Mouse (Mus musculus) thymus, adult 2 months (tissue): Measurements from ENCODE around the gene Idh1.

Experiments used
- CTCF ChIP-seq: fragments of 200-500 bp; IDR thresholded peaks from 2 replicates; pipeline ENCODE4 v1.5.1; 2012; ENCODE audit warnings: mild to moderate bottlenecking, control low read depth, low read length, moderate library complexity, borderline replicate concordance; ENCODE audit not compliant: control insufficient read depth, poor library complexity, insufficient read depth; ENCODE audit errors: extremely low read depth
- POLR2A ChIP-seq: fragments of 200-500 bp; IDR thresholded peaks from 2 replicates; pipeline ENCODE4 v1.6.1; 2012; ENCODE audit warnings: mild to moderate bottlenecking, low read length, control low read depth, moderate library complexity; ENCODE audit not compliant: control insufficient read depth, poor library complexity, insufficient read depth; ENCODE audit errors: extremely low read depth

GRCm38 (mm10) chr1:65193226-65193625 is 6.9 kb upstream of the Idh1 start:
- TF ChIP-seq CTCF (no peak), POLR2A (no peak)
